Mouse (Mus musculus): ENCODE measurements around the gene Fam209. TPM values are rescaled to one million over a fixed set of nuclear protein-coding genes. Genes with fewer than 3 reads are reported as not detected.

The Fam209 gene
- 0.12 TPM for polyA plus RNA-seq (2021)

DNA sequence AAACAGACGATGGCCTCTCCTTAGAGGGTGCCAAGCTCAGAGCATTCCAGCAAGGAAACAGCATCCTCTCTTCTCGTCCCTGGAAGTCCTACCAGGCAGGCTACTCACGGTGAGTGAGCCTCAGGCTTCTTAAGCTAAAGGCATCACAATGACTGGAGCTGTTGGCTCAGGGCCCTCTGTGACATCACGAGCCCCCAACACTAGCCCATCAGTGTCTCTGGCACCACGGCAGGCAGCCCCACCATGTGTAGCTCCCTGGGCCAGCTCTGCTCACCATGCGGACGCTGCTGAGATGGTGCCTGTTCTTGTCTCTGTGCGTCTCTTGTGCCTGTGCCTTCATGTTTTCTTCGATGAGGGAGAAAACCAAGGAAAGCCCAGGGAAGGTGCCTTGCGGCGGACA is at the start of gene Fam209:
Gene Fam209, plus strand, starts transcription at position 203 of the 400 bp plus-strand sequence.
- TF ChIP-seq CTCF (IDR thresholded peaks at IDR 0.05): no peak
- DNase-seq (ENCODE audit: low read depth, low spot score) (no peak), ATAC-seq (no peak)
- POLR2A ChIA-PET: no interaction called here
- in situ Hi-C loops (cut with MboI; ENCODE audit: low pct_unique_long_range_greater_than_20kb): no loop called here
- CTCF ChIA-PET: no interaction called here
- H3K27me3 ChIP-seq: no peaks in the 10 kb centered on the region

- TF ChIP-seq CTCF (IDR thresholded peaks at IDR 0.05): no peak
- POLR2A ChIA-PET: no interaction called here
- peaks cover 19% of the 10 kb centered on the region for H3K27me3 ChIP-seq
- DNase-seq (ENCODE audit: low read depth, low spot score) (no peak), ATAC-seq (no peak)
- CTCF ChIA-PET: interaction anchor here (1.4 kb wide), 1 partner anchor 10 kb away, joined by 5 read pairs; the partner anchor contains the start of gene Rtf2
- in situ Hi-C loops (cut with MboI; ENCODE audit: low pct_unique_long_range_greater_than_20kb): no loop called here
These were observed 41.7 kb upstream of the Fam209 start for GRCm38 (mm10) chr2:172430609-172431008.

DNA sequence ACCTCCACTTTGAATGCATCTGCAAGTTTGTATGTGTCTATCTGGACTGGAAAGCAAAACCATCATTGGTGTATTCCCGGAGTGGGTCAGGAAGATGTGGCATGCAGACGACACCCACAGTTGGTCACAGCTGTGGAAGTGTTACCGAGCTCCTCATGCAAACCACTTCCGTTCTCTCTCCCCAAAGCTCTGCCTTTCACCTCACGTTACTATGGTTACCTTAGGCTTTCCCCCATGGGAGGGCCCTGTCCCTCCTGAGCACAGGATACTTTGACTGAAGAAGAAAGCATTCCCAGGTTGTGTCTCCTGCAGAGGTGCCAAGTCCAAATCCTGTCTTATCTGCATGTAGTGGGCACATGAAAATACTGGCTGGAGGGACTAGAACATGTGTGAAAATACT is 38.6 kb upstream of the Fam209 start:
- DNase-seq (ENCODE audit: low read depth, low spot score): no peak
- POLR2A ChIA-PET: no interaction called here
- no peak for ATAC-seq
- H3K27me3 ChIP-seq: peaks cover 12% of the 10 kb centered on the region
- in situ Hi-C loops (cut with MboI; ENCODE audit: low pct_unique_long_range_greater_than_20kb): no loop called here
- no peak for TF ChIP-seq CTCF (IDR thresholded peaks at IDR 0.05)
- CTCF ChIA-PET: interaction anchor here (1.5 kb wide), 1 partner anchor 51 kb away, joined by 3 read pairs; no protein-coding TSS in a partner anchor

- no peak for TF ChIP-seq CTCF (IDR thresholded peaks at IDR 0.05)
- POLR2A ChIA-PET: no interaction called here
- CTCF ChIA-PET: no interaction called here
- DNase-seq (ENCODE audit: low read depth, low spot score) (no peak), ATAC-seq (no peak)
- H3K27me3 ChIP-seq: peaks cover 2% of the 10 kb centered on the region
- in situ Hi-C loops (cut with MboI; ENCODE audit: low pct_unique_long_range_greater_than_20kb): loop anchor here (5.0 kb wide), 1 partner anchor 60 kb away; no protein-coding TSS in a partner anchor
These were observed 34.9 kb upstream of the Fam209 start for GRCm38 (mm10) chr2:172437371-172437952.

DNA sequence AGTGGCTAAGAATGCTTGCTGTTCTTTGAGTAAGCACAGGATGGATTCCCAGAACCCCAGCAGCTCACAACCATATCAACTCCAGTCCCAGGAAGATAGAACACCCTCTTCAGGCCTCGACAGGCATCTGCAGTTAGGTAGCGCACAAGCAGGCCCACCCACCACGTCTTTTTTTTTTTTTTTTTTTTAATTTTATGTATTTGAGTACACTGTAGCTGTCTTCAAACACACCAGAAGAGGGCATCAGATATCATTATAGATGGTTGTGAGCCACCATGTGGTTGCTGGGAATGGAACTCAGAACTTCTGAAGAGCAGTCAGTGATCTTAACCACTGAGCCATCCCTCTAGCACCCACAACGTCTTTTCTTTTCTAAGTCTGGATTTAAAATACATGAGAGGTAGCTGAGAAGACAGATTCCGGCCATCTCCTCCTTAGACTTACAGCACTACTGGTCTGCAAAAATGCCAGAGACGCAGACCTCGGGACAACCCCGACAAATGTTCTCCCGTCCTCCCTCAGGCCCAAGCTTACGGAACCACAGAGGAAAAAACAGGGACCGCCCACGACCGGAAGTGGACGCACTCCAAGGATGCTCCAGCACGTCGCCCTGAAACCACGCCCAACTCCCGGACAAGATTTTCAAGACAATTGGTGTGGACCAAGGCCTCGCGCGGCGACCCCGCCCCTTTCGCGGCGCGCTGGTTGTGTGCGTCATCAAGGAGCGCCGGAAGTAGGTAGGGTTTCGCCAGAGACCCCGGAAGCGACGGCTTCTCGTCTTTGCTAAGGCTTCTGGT is 32.3 kb upstream of the Fam209 start, which contains the start of gene Rtf2:
Gene Rtf2, plus strand, starts transcription at position 714 of the 797 bp plus-strand sequence.
- in situ Hi-C loops (cut with MboI; ENCODE audit: low pct_unique_long_range_greater_than_20kb): loop anchor here (5.0 kb wide), 1 partner anchor 63 kb away; no protein-coding TSS in a partner anchor
- CTCF ChIA-PET: interaction anchor here (2.1 kb wide), 1 partner anchor 10 kb away, joined by 5 read pairs; no protein-coding TSS in a partner anchor
- no peaks in the 10 kb centered on the region for H3K27me3 ChIP-seq
- peak; percentile 99 for ATAC-seq
- peak; percentile 88 for DNase-seq (ENCODE audit: low read depth, low spot score)
- POLR2A ChIA-PET: interaction anchor here (0.7 to 1.0 kb wide), 3 partner anchors 13 to 504 kb away, joined by 3 to 4 read pairs (median 3); no protein-coding TSS in a partner anchor
- no peak for TF ChIP-seq CTCF (IDR thresholded peaks at IDR 0.05)

GRCm38 (mm10) chr2:172440640-172441005 is 31.7 kb upstream of the Fam209 start:
- ChIA-PET POLR2A (interaction anchor here (0.9 kb wide), 1 partner anchor 13 kb away, joined by 3 read pairs; no protein-coding TSS in a partner anchor), CTCF (interaction anchor here (2.1 kb wide), 1 partner anchor 10 kb away, joined by 5 read pairs; no protein-coding TSS in a partner anchor)
- H3K27me3 ChIP-seq: no peaks in the 10 kb centered on the region
- no peak for TF ChIP-seq CTCF (IDR thresholded peaks at IDR 0.05)
- ATAC-seq: peak; percentile 48
- in situ Hi-C loops (cut with MboI; ENCODE audit: low pct_unique_long_range_greater_than_20kb): no loop called here
- DNase-seq (ENCODE audit: low read depth, low spot score): no peak

- DNase-seq (ENCODE audit: low read depth, low spot score) (no peak), ATAC-seq (no peak)
- ChIA-PET POLR2A (no interaction called here), CTCF (interaction anchor here (2.1 kb wide), 1 partner anchor 11 kb away, joined by 5 read pairs; no protein-coding TSS in a partner anchor)
- in situ Hi-C loops (cut with MboI; ENCODE audit: low pct_unique_long_range_greater_than_20kb): no loop called here
- H3K27me3 ChIP-seq: no peaks in the 10 kb centered on the region
- TF ChIP-seq CTCF (IDR thresholded peaks at IDR 0.05): no peak
These were observed 31.1 kb upstream of the Fam209 start for GRCm38 (mm10) chr2:172441176-172441575.

DNA sequence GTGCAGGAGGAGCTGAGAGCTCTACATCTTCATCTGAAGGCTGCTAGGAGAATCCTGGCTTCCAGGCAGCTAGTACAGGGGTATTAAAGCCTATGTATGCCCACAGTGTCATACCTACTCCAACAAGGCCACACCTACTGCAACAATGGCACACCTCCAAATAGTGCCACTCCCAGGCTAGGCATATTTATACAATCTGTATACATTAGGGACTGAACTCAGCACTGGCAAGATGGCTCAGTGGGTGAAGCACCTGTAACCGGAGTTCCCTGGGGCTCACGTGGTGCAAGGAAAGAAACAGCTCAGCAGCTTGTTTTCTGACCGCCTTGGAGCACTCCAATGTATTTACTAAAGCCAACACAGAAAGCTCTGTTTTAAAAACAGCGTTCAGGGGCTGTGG is 26.7 kb upstream of the Fam209 start:
- in situ Hi-C loops (cut with MboI; ENCODE audit: low pct_unique_long_range_greater_than_20kb): no loop called here
- TF ChIP-seq CTCF (IDR thresholded peaks at IDR 0.05): no peak
- DNase-seq (ENCODE audit: low read depth, low spot score): no peak
- ATAC-seq: no peak
- H3K27me3 ChIP-seq: no peaks in the 10 kb centered on the region
- POLR2A ChIA-PET: no interaction called here
- CTCF ChIA-PET: interaction anchor here (1.1 kb wide), 2 partner anchors 41 to 68 kb away, joined by 3 read pairs; no protein-coding TSS in a partner anchor

GRCm38 (mm10) chr2:172447317-172447716 is 25.0 kb upstream of the Fam209 start:
- in situ Hi-C loops (cut with MboI; ENCODE audit: low pct_unique_long_range_greater_than_20kb): no loop called here
- DNase-seq (ENCODE audit: low read depth, low spot score) (no peak), ATAC-seq (no peak)
- ChIA-PET CTCF (interaction anchor here (1.8 kb wide), 1 partner anchor 9 kb away, joined by 4 read pairs; no protein-coding TSS in a partner anchor), POLR2A (no interaction called here)
- H3K27me3 ChIP-seq: no peaks in the 10 kb centered on the region
- TF ChIP-seq CTCF (IDR thresholded peaks at IDR 0.05): no peak

DNA sequence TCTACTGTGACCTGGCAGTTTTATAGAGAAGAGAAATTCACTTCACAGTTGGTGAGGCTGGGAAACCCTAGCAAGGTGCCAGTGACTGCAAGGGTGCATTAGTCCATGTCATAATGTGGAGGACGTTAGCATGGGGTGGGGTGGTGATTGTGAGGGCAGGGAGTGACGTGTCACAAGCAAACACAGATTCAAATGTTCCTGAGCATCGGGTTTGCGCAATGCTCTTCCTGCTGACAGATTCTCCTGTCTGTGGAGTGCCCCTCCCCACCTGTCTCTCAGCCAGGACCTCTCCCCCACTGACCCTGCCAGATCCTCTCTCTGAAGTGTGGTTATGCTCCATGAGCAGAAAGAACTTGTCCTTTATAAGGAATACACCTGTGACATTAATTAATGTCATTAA is 24.0 kb upstream of the Fam209 start:
- ChIA-PET CTCF (no interaction called here), POLR2A (no interaction called here)
- no peaks in the 10 kb centered on the region for H3K27me3 ChIP-seq
- in situ Hi-C loops (cut with MboI; ENCODE audit: low pct_unique_long_range_greater_than_20kb): no loop called here
- DNase-seq (ENCODE audit: low read depth, low spot score): no peak
- no peak for ATAC-seq
- TF ChIP-seq CTCF (IDR thresholded peaks at IDR 0.05): no peak

- TF ChIP-seq CTCF (IDR thresholded peaks at IDR 0.05): no peak
- ChIA-PET CTCF (no interaction called here), POLR2A (no interaction called here)
- H3K27me3 ChIP-seq: no peaks in the 10 kb centered on the region
- in situ Hi-C loops (cut with MboI; ENCODE audit: low pct_unique_long_range_greater_than_20kb): no loop called here
- DNase-seq (ENCODE audit: low read depth, low spot score) (no peak), ATAC-seq (no peak)
These were observed 21.7 kb upstream of the Fam209 start for GRCm38 (mm10) chr2:172450640-172451039.
